Mouse (Mus musculus) spleen, adult 2 months (tissue): ENCODE measurements at regions not wholly inside any gene's neighbourhood (a gene's known extent, or its start where the extent isn't known, plus 50 kb on each side); places are given as distances from the start of the nearest gene placed in this dataset.

Experiments used
- DNase-seq, 2 experiments: peaks; one replicate each; pipeline versions ENCODE4 v3.0.0 to v3.0.0-alpha.2; 2012 to 2021; ENCODE audit warnings: low spot score in 2 of 2, low read depth in 1 of 2
- H3K27ac ChIP-seq: fragments of 200-500 bp; 2 replicates; pipeline ENCODE4 v1.5.1; 2012; ENCODE audit warnings: low read length, inconsistent platforms; ENCODE audit not compliant: insufficient read depth
- H3K27me3 ChIP-seq: fragments of 200-500 bp; 2 replicates; pipeline ENCODE4 v1.6.1; 2012; ENCODE audit warnings: mild to moderate bottlenecking, moderate library complexity, low read length, inconsistent platforms; ENCODE audit not compliant: control insufficient read depth, insufficient read depth
- H3K36me3 ChIP-seq: fragments of 200-500 bp; 2 replicates; pipeline ENCODE4 v1.6.1; 2012; ENCODE audit warnings: mild to moderate bottlenecking, low read length, inconsistent platforms; ENCODE audit not compliant: control insufficient read depth, insufficient read depth
- H3K4me1 ChIP-seq: fragments of 200-500 bp; 2 replicates; pipeline ENCODE4 v1.6.1; 2011; ENCODE audit warnings: inconsistent platforms; ENCODE audit not compliant: control insufficient read depth, insufficient read depth, insufficient read length
- H3K4me3 ChIP-seq: fragments of 200-500 bp; 2 replicates; pipeline ENCODE4 v1.5.1; 2011; ENCODE audit warnings: mild to moderate bottlenecking, inconsistent platforms; ENCODE audit not compliant: insufficient read depth, insufficient read length; ENCODE audit errors: extremely low read depth
- CTCF ChIP-seq: fragments of 200-500 bp; IDR thresholded peaks from 2 replicates; pipeline ENCODE4 v1.5.1; 2011; ENCODE audit warnings: mild to moderate bottlenecking, inconsistent platforms; ENCODE audit not compliant: insufficient read depth, insufficient read length, insufficient replicate concordance; ENCODE audit errors: extremely low read depth
- POLR2A ChIP-seq: fragments of 200-500 bp; IDR thresholded peaks from 2 replicates; pipeline ENCODE4 v1.6.1; 2011; ENCODE audit warnings: low read depth, low read length, inconsistent platforms
- whole genome bisulfite sequencing: fragments of 180-500 bp; shearing (Covaris S2); methylation state at CpG from one replicate; pipeline ENCODE4 v1.1.7; 2018; 5-methylcytosine and 5-hydroxymethylcytosine counted together

DNA sequence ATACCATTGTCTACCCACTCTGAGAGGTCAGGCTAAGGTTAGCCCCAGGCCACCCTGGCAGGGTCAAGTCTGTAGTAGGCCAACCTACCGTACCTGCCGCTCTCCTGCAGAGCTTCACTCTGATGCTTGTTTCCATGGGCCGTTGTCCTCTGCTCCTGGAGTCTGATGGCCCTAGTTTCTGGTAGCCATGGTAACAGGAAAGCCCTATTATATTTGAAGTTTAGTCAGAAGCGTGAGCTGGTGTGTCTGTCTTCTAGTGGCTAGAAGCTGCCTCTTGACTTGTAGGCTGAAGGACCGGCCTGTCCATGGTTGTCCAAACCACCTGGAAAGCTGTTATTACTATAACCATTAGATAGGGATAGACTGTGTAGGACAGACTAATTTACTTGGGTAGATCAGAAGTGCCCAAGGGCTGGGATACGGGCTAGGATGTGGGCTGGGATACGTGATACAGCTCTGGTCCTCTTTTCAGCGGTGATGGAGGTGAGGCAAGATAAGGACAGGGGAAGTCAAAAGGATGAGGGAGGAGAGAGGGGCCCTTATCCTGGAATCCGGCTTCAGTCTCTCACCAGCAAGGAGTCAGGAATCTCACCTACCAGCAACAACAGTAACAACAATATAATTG, 58.5 kb upstream of the Zfp706 start:
- Histone ChIP-seq H3K4me3 (no peak overlapping the region), H3K27me3 (no peaks in the 10 kb centered on the region), H3K27ac (no peak overlapping the region), H3K4me1 (no peaks in the 10 kb centered on the region), H3K36me3 (no peaks in the 10 kb centered on the region)
- TF ChIP-seq CTCF: no peak
- no peak for TF ChIP-seq POLR2A
- no peak for DNase-seq
- WGBS: 92% methylated on average over 9 of the region's 9 CpGs

DNA sequence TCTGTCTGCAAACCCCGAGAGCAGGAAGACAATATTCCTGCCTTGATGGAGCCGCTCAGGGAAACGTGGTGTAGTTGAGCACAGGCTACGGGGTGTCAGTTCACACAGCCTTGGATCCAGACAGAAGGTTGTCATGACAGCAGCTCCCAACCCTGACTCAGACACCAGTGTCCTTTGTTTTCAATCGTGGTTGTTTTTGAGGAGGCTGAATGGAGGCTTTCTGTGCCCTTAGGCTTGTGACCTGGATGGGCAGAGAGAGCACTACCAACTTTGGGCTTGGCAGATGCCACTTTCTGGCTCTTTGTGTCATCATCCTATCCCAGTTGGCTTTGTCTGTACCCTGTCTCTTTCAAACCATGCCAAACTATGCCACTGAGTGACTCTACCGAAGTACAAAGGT, 57.8 kb upstream of the Zfp706 start:
- no peak for DNase-seq
- WGBS: 92% methylated on average over 6 of the region's 6 CpGs
- Histone ChIP-seq H3K4me1 (no peaks in the 10 kb centered on the region), H3K27ac (no peak overlapping the region), H3K4me3 (no peak overlapping the region), H3K27me3 (no peaks in the 10 kb centered on the region), H3K36me3 (no peaks in the 10 kb centered on the region)
- no peak for TF ChIP-seq POLR2A
- TF ChIP-seq CTCF: no peak

DNA sequence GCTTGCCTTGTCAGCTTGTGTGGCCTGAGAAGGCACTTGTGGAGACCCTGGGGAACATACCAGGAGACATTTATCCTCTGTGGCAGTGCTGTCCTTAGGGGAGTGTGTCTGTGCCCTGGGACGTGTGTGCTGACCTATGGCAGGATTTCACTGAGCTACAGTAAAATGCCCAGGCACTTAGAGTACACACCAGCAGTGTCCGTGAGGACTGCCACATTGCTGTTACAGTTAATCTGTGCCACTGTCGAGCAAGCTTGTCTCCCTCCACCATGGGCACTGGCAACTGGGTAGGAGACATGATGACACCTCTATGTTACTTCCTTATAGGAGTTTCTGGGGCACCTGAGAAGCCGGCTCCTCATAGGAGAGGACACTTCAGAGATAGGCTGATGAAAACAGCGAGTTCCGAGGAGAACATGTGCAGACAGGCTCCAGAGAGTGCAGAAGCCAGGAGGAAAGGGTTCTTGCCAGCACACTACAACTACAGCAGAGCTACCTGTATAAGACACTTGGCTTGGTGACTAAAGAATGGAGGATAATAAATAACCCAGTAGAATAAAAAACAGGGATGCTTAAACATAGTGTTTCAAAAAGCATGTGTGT, 56.3 kb upstream of the Zfp706 start:
- Histone ChIP-seq H3K27ac (no peak overlapping the region), H3K36me3 (no peaks in the 10 kb centered on the region), H3K27me3 (no peaks in the 10 kb centered on the region), H3K4me3 (no peak overlapping the region), H3K4me1 (no peaks in the 10 kb centered on the region)
- TF ChIP-seq CTCF: no peak
- TF ChIP-seq POLR2A: no peak
- DNase-seq: no peak
- 92% methylated on average over 6 of the region's 6 CpGs for WGBS

DNA sequence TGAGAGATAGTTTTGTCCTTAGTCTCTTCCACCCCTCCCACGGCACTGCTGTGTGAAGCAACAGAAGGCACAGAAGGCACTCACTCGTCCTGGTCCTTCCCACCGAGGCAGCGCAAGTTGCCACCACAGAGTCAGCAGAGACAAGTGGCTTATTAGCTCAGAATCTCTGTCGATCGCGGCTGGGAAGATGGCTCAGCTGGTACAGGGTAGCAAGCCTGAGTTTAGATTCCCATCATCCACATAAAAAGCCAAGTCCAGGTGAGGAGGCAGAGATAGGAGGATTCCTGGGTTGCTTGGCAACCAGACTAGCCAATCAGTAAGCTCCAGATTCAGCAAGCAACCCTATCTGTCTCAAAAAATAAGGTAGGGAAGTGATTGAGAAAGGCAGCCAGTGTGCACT, 55.0 kb upstream of the Zfp706 start:
- H3K36me3 ChIP-seq: no peaks in the 10 kb centered on the region
- DNase-seq: no peak
- TF ChIP-seq CTCF (no peak), POLR2A (no peak)
- no peak overlapping the region for H3K27ac ChIP-seq
- H3K4me3 ChIP-seq: no peak overlapping the region
- no peaks in the 10 kb centered on the region for H3K27me3 ChIP-seq
- H3K4me1 ChIP-seq: no peaks in the 10 kb centered on the region
- WGBS: 89% methylated on average over 7 of the region's 7 CpGs

DNA sequence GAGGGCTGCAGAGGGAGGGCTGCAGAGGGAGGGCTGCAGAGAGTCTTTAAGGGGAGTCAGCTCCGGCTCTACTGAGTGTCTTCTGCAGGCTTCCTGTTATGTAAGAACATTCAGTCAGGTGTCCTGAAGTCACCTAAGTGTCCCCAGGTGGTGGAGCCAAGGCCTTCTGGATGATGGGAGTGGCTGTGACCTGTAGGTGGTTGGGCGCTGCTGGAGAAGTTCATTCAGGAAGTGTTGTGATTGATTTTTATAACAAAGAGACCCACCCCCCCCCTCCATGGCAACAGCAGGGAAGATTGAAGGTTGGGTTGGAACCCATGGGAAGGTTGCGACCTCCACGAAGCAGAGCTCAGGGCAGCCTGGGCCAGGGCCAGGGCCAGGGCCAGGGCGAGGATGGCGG, 53.9 kb upstream of the Zfp706 start:
- DNase-seq: no peak
- Histone ChIP-seq H3K36me3 (no peaks in the 10 kb centered on the region), H3K27me3 (no peaks in the 10 kb centered on the region), H3K4me3 (no peak overlapping the region), H3K4me1 (no peaks in the 10 kb centered on the region), H3K27ac (no peak overlapping the region)
- WGBS: 82% methylated on average over 6 of the region's 6 CpGs
- TF ChIP-seq CTCF: no peak
- no peak for TF ChIP-seq POLR2A

DNA sequence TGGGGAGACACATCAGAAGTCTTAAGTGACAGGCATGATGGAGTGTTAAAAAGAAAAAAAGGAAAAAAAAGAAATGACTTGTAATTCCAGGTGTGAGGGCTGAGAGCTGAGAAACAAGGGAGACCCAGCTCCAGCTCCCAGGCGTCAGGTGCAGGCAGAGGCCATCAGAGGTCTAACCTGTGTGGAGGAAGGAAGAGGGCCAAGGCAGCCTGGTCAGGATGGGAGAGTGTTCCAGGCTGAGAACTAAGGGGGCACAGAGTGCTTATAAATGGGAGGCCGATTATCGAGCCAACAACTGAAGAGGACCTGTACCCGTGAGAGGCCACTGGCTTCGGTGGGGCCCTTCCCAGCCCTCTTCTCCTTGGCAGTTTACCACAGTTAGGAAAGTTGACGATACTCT, 53.3 kb upstream of the Zfp706 start:
- no peak for DNase-seq
- Histone ChIP-seq H3K27me3 (no peaks in the 10 kb centered on the region), H3K4me1 (no peaks in the 10 kb centered on the region), H3K27ac (no peak overlapping the region), H3K4me3 (no peak overlapping the region), H3K36me3 (no peaks in the 10 kb centered on the region)
- 87% methylated on average over 6 of the region's 6 CpGs for WGBS
- TF ChIP-seq POLR2A (no peak), CTCF (no peak)
